Mouse (Mus musculus): ENCODE results near the gene Unc13a. TPM values are rescaled to one million over a fixed set of nuclear protein-coding genes. Genes with fewer than 3 reads are reported as not detected.

Unc13a gene
- total RNA-seq, 1 experiment: 3.0 TPM

- Histone ChIP-seq H3K4me3 (ENCODE audit: insufficient read depth in 1 of 2, low read depth in 1 of 2, low read length in 2 of 2, poor library complexity in 1 of 2, severe bottlenecking in 1 of 2) (no peak overlapping the region), H3K9ac (ENCODE audit: insufficient read depth, low read depth, low read length, poor library complexity, severe bottlenecking) (no peak overlapping the region), H3K27ac (ENCODE audit: insufficient read depth, low read depth, low read length, poor library complexity, severe bottlenecking) (no peak overlapping the region), H3K9me3 (ENCODE audit: control insufficient read depth, insufficient read depth, low read depth, low read length) (no peaks in the 10 kb centered on the region), H3K36me3 (ENCODE audit: control insufficient read depth, insufficient read depth, low read length, poor library complexity, severe bottlenecking) (peaks cover 5% of the 10 kb centered on the region; the same call in 1 of the 2 replicates), H3K4me1 (ENCODE audit: control insufficient read depth in 2 of 2, insufficient read depth in 2 of 2, low read length in 2 of 2, poor library complexity in 1 of 2) (peaks cover 0 to 5% of the 10 kb centered on the region in 2 experiments; a peak in 1 of 4 replicates)
- TF ChIP-seq HCFC1 (IDR thresholded peaks at IDR 0.05; ENCODE audit: borderline replicate concordance, insufficient read depth, low read length) (no peak), CHD2 (IDR thresholded peaks at IDR 0.05; ENCODE audit: low read depth, low read length) (no peak), ZC3H11A (IDR thresholded peaks at IDR 0.05; ENCODE audit: borderline replicate concordance, low read depth, low read length) (no peak), ZNF384 (IDR thresholded peaks at IDR 0.05; ENCODE audit: low read depth, low read length) (no peak), MAFK (IDR thresholded peaks at IDR 0.05; ENCODE audit: insufficient read depth, low read depth, low read length) (no peak)
- no peak for DNase-seq (ENCODE audit: low read depth, low spot score)
- in situ Hi-C loops (cut with MboI; ENCODE audit: low sequenced_read_pairs in 2 of 2, unreplicated experiment in 2 of 2): no loop called here
Observed at GRCm38 (mm10) chr8:71598841-71599240, 72.7 kb downstream of the Unc13a start.

- Histone ChIP-seq H3K36me3 (ENCODE audit: control insufficient read depth, insufficient read depth, low read length, poor library complexity, severe bottlenecking) (peaks cover 8% of the 10 kb centered on the region; the same call in 1 of the 2 replicates), H3K4me1 (ENCODE audit: control insufficient read depth in 2 of 2, insufficient read depth in 2 of 2, low read length in 2 of 2, poor library complexity in 1 of 2) (peaks cover 0 to 2% of the 10 kb centered on the region in 2 experiments; a peak in 1 of 4 replicates), H3K9ac (ENCODE audit: insufficient read depth, low read depth, low read length, poor library complexity, severe bottlenecking) (no peak overlapping the region), H3K27ac (ENCODE audit: insufficient read depth, low read depth, low read length, poor library complexity, severe bottlenecking) (no peak overlapping the region), H3K9me3 (ENCODE audit: control insufficient read depth, insufficient read depth, low read depth, low read length) (no peaks in the 10 kb centered on the region), H3K4me3 (ENCODE audit: insufficient read depth in 1 of 2, low read depth in 1 of 2, low read length in 2 of 2, poor library complexity in 1 of 2, severe bottlenecking in 1 of 2) (no peak overlapping the region)
- TF ChIP-seq ZNF384 (IDR thresholded peaks at IDR 0.05; ENCODE audit: low read depth, low read length) (no peak), ZC3H11A (IDR thresholded peaks at IDR 0.05; ENCODE audit: borderline replicate concordance, low read depth, low read length) (no peak), HCFC1 (IDR thresholded peaks at IDR 0.05; ENCODE audit: borderline replicate concordance, insufficient read depth, low read length) (no peak), CHD2 (IDR thresholded peaks at IDR 0.05; ENCODE audit: low read depth, low read length) (no peak), MAFK (IDR thresholded peaks at IDR 0.05; ENCODE audit: insufficient read depth, low read depth, low read length) (no peak)
- in situ Hi-C loops (cut with MboI; ENCODE audit: low sequenced_read_pairs in 2 of 2, unreplicated experiment in 2 of 2): no loop called here
- no peak for DNase-seq (ENCODE audit: low read depth, low spot score)
Observed at GRCm38 (mm10) chr8:71598375-71598774, 73.2 kb downstream of the Unc13a start.

- no peak within 1 kb of the TSS for H3K9ac ChIP-seq (ENCODE audit: insufficient read depth, low read depth, low read length, poor library complexity, severe bottlenecking)
- in situ Hi-C loops (cut with MboI; ENCODE audit: low sequenced_read_pairs in 2 of 2, unreplicated experiment in 2 of 2): no loop called here
- peaks cover 9% of the 10 kb centered on the region; the same call in 1 of the 2 replicates for H3K36me3 ChIP-seq (ENCODE audit: control insufficient read depth, insufficient read depth, low read length, poor library complexity, severe bottlenecking)
- no peak within 1 kb of the TSS for H3K4me3 ChIP-seq (ENCODE audit: insufficient read depth in 1 of 2, low read depth in 1 of 2, low read length in 2 of 2, poor library complexity in 1 of 2, severe bottlenecking in 1 of 2)
- peaks cover 0 to 6% of the 10 kb centered on the region in 2 experiments; a peak in 1 of 4 replicates for H3K4me1 ChIP-seq (ENCODE audit: control insufficient read depth in 2 of 2, insufficient read depth in 2 of 2, low read length in 2 of 2, poor library complexity in 1 of 2)
- H3K27ac ChIP-seq (ENCODE audit: insufficient read depth, low read depth, low read length, poor library complexity, severe bottlenecking): no peak within 1 kb of the TSS
- H3K9me3 ChIP-seq (ENCODE audit: control insufficient read depth, insufficient read depth, low read depth, low read length): no peaks in the 10 kb centered on the region
- no peak for DNase-seq (ENCODE audit: low read depth, low spot score)
- TF ChIP-seq ZC3H11A (IDR thresholded peaks at IDR 0.05; ENCODE audit: borderline replicate concordance, low read depth, low read length) (no peak), HCFC1 (IDR thresholded peaks at IDR 0.05; ENCODE audit: borderline replicate concordance, insufficient read depth, low read length) (no peak), CHD2 (IDR thresholded peaks at IDR 0.05; ENCODE audit: low read depth, low read length) (no peak), MAFK (IDR thresholded peaks at IDR 0.05; ENCODE audit: insufficient read depth, low read depth, low read length) (no peak), ZNF384 (IDR thresholded peaks at IDR 0.05; ENCODE audit: low read depth, low read length) (no peak)
Observed at GRCm38 (mm10) chr8:71597451-71597850, 74.1 kb downstream of the Unc13a start, which contains the start of gene Fam129c. Fam129c (plus strand) TSS chr8:71597648.

- TF ChIP-seq ZNF384 (IDR thresholded peaks at IDR 0.05; ENCODE audit: low read depth, low read length): no peak
- no peak for TF ChIP-seq ZC3H11A (IDR thresholded peaks at IDR 0.05; ENCODE audit: borderline replicate concordance, low read depth, low read length)
- TF ChIP-seq MAFK (IDR thresholded peaks at IDR 0.05; ENCODE audit: insufficient read depth, low read depth, low read length): no peak
- no peak for TF ChIP-seq CHD2 (IDR thresholded peaks at IDR 0.05; ENCODE audit: low read depth, low read length)
- no peak for TF ChIP-seq HCFC1 (IDR thresholded peaks at IDR 0.05; ENCODE audit: borderline replicate concordance, insufficient read depth, low read length)
- H3K4me3 ChIP-seq (ENCODE audit: insufficient read depth in 1 of 2, low read depth in 1 of 2, low read length in 2 of 2, poor library complexity in 1 of 2, severe bottlenecking in 1 of 2): no peak overlapping the region
- DNase-seq (ENCODE audit: low read depth, low spot score): no peak
- H3K27ac ChIP-seq (ENCODE audit: insufficient read depth, low read depth, low read length, poor library complexity, severe bottlenecking): no peak overlapping the region
- H3K9me3 ChIP-seq (ENCODE audit: control insufficient read depth, insufficient read depth, low read depth, low read length): no peaks in the 10 kb centered on the region
- peaks cover 0 to 6% of the 10 kb centered on the region in 2 experiments; a peak in 1 of 4 replicates for H3K4me1 ChIP-seq (ENCODE audit: control insufficient read depth in 2 of 2, insufficient read depth in 2 of 2, low read length in 2 of 2, poor library complexity in 1 of 2)
- peaks cover 9% of the 10 kb centered on the region; the same call in 1 of the 2 replicates for H3K36me3 ChIP-seq (ENCODE audit: control insufficient read depth, insufficient read depth, low read length, poor library complexity, severe bottlenecking)
- in situ Hi-C loops (cut with MboI; ENCODE audit: low sequenced_read_pairs in 2 of 2, unreplicated experiment in 2 of 2): no loop called here
- H3K9ac ChIP-seq (ENCODE audit: insufficient read depth, low read depth, low read length, poor library complexity, severe bottlenecking): no peak overlapping the region
Observed at GRCm38 (mm10) chr8:71596798-71597197, 74.8 kb downstream of the Unc13a start.
